ENCODE assay signal across 9 mouse cellular contexts in the genomic region with DNA sequence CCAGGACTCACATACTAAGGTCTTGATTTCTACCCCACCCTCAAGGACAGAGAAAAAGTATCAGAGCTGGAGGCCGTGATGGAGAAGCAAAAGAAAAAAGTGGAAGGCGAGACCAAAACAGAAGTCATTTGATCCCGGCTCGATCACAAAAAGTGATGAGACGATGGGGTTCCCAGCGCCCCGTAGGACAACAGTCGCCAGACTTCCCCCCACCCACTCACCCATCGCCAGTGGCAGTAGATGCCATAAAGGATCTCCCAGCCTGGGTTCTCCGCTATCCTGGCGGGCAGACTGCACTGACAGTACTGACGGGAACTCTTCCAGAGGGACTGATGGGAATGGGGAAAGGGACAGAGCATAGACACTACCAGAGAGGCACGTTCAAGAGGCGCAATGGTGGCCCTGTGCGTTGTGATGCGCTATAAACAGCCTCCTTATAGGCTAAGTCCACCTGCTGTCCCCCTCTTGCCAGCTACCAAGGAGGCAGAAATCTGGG. TPM values are rescaled to one million over a fixed set of nuclear protein-coding genes. Genes with fewer than 3 reads are reported as not detected.
DNase-seq lines count a peak whose midpoint lies in the region; ATAC-seq and TF ChIP-seq lines count a peak whose summit lies in the region.
"Had no signal": no experiment of that assay in that cellular context is flagged by ENCODE, and none has a peak within 500 bp of the region (broad histone marks: within the 10 kb centered on the region; RNA-seq: fewer than 3 reads in every experiment).

No protein-coding gene starts in this region.

- 4% methylated on average over 16 of the region's 16 CpGs for WGBS in heart, embryonic 11.5 days (ENCODE audit: insufficient replicate concordance)
- WGBS in forebrain, embryonic 16.5 days, result 2% methylated on average over 16 of the region's 16 CpGs
- WGBS in liver, embryonic 14.5 days (ENCODE audit: insufficient replicate concordance), result 7% methylated on average over 16 of the region's 16 CpGs

- H3K9me3 ChIP-seq in heart, embryonic 11.5 days (replicated peaks; ENCODE audit: control insufficient read depth, low read length), result no peaks in the 10 kb centered on the region
- no peaks in the 10 kb centered on the region for H3K9me3 ChIP-seq in ES-Bruce4 (replicated peaks; ENCODE audit: control insufficient read depth, insufficient read depth, low read length, poor library complexity, severe bottlenecking)
- H3K9me3 ChIP-seq in forebrain, embryonic 16.5 days (ENCODE audit: control insufficient read depth, low read length), result no peaks in the 10 kb centered on the region
- no peaks in the 10 kb centered on the region for H3K9me3 ChIP-seq in liver, embryonic 14.5 days (ENCODE audit: control insufficient read depth, low read length)

- H3K36me3 ChIP-seq in heart, embryonic 11.5 days (ENCODE audit: control insufficient read depth, insufficient read depth, low read length), result peaks cover 26% of the 10 kb centered on the region
- no peaks in the 10 kb centered on the region for H3K36me3 ChIP-seq in ES-Bruce4 (ENCODE audit: control insufficient read depth, insufficient read depth, low read length, poor library complexity, severe bottlenecking)
- H3K36me3 ChIP-seq in forebrain, embryonic 16.5 days (ENCODE audit: control insufficient read depth, insufficient read depth), result peaks cover 11% of the 10 kb centered on the region
- peaks cover 16% of the 10 kb centered on the region for H3K36me3 ChIP-seq in liver, embryonic 14.5 days (replicated peaks; ENCODE audit: control insufficient read depth, insufficient read depth, low read depth)

- H3K27me3 ChIP-seq in heart, embryonic 11.5 days (ENCODE audit: control insufficient read depth, insufficient read depth, low read length), result peaks cover 7% of the 10 kb centered on the region; the same call in 1 of the 2 replicates
- no peaks in the 10 kb centered on the region for H3K27me3 ChIP-seq in ES-Bruce4 (ENCODE audit: control insufficient read depth, insufficient read depth, low read length, poor library complexity, severe bottlenecking)
- no peaks in the 10 kb centered on the region; the same call in 1 of the 2 replicates for H3K27me3 ChIP-seq in forebrain, embryonic 16.5 days (replicated peaks; ENCODE audit: control insufficient read depth, insufficient read depth, low read length)
- peaks cover 29% of the 10 kb centered on the region for H3K27me3 ChIP-seq in liver, embryonic 14.5 days (ENCODE audit: control insufficient read depth, insufficient read depth, low read length)
- H3K27me3 ChIP-seq: CH12.LX had no signal

- peak overlapping the region; percentile 72 for H3K9ac ChIP-seq in heart, embryonic 11.5 days (ENCODE audit: low read depth, low read length)
- H3K9ac ChIP-seq in ES-Bruce4 (ENCODE audit: low read depth, poor library complexity, severe bottlenecking), result peak overlapping the region; percentile 8; the same call in 1 of the 2 replicates
- H3K9ac ChIP-seq in forebrain, embryonic 16.5 days (replicated peaks; ENCODE audit: low read depth, low read length), result peak overlapping the region; percentile 40
- no peak overlapping the region for H3K9ac ChIP-seq in liver, embryonic 14.5 days (replicated peaks)

- TF ChIP-seq POLR2A in ES-Bruce4 (IDR thresholded peaks at IDR 0.05; ENCODE audit: insufficient read depth, low read length), result no peak

- ATAC-seq in heart, embryonic 11.5 days (replicated peaks; ENCODE audit: insufficient number of reproducible peaks, low FRiP score, low TSS enrichment), result no peak
- ATAC-seq in forebrain, embryonic 16.5 days, result no peak
- no peak for ATAC-seq in liver, embryonic 14.5 days (ENCODE audit: insufficient read depth)
- no peak for ATAC-seq in inflammation-experienced regulatory T-cells, adult 6 months

- intact Hi-C loops in heart, postnatal 14 days (cut with DNase I), result no loop called here

- H3K27ac ChIP-seq in heart, embryonic 11.5 days (ENCODE audit: low read depth, low read length), result peak overlapping the region; percentile 88
- H3K27ac ChIP-seq in ES-Bruce4 (ENCODE audit: insufficient read depth, low read length), result no peak overlapping the region
- H3K27ac ChIP-seq in forebrain, embryonic 16.5 days (ENCODE audit: low read length), result no peak overlapping the region
- no peak overlapping the region for H3K27ac ChIP-seq in liver, embryonic 14.5 days

- peak overlapping the region; percentile 52 for H3K4me3 ChIP-seq in heart, embryonic 11.5 days (ENCODE audit: low read depth, low read length)
- peak overlapping the region; percentile 48 for H3K4me3 ChIP-seq in ES-Bruce4 (ENCODE audit: low read depth, low read length)
- H3K4me3 ChIP-seq in forebrain, embryonic 16.5 days (replicated peaks; ENCODE audit: low read length), result peak overlapping the region; percentile 49
- H3K4me3 ChIP-seq in liver, embryonic 14.5 days (ENCODE audit: insufficient read depth in 1 of 2, low read depth in 2 of 2, low read length in 2 of 2), result peak overlapping the region in 1 of 2 experiments; percentile 26; a peak in 2 of 4 replicates

- no peak for TF ChIP-seq EP300 in ES-Bruce4 (IDR thresholded peaks at IDR 0.05; ENCODE audit: insufficient read depth, low read depth, low read length)
- no peak for TF ChIP-seq EP300 in liver, embryonic 14.5 days (IDR thresholded peaks at IDR 0.05; ENCODE audit: low read depth)

- peaks cover 13% of the 10 kb centered on the region for H3K4me1 ChIP-seq in heart, embryonic 11.5 days (ENCODE audit: control insufficient read depth, insufficient read depth, low read length)
- no peaks in the 10 kb centered on the region for H3K4me1 ChIP-seq in ES-Bruce4 (ENCODE audit: control insufficient read depth, insufficient read depth, low read length)
- H3K4me1 ChIP-seq in forebrain, embryonic 16.5 days (replicated peaks; ENCODE audit: control insufficient read depth, insufficient read depth, low read length), result peaks cover 10% of the 10 kb centered on the region
- H3K4me1 ChIP-seq in liver, embryonic 14.5 days (replicated peaks; ENCODE audit: control insufficient read depth in 2 of 2, insufficient read depth in 2 of 2, low read length in 1 of 2), result no peaks in the 10 kb centered on the region

- peak overlapping the region; percentile 65 for H3K4me2 ChIP-seq in heart, embryonic 11.5 days
- H3K4me2 ChIP-seq in forebrain, embryonic 16.5 days (ENCODE audit: low read length), result peak overlapping the region; percentile 79
- H3K4me2 ChIP-seq in liver, embryonic 14.5 days (ENCODE audit: low read depth), result peak overlapping the region; percentile 58

- TF ChIP-seq CTCF in ES-Bruce4 (IDR thresholded peaks at IDR 0.05; ENCODE audit: low read depth, low read length), result no peak
- TF ChIP-seq CTCF in liver, embryonic 14.5 days (IDR thresholded peaks at IDR 0.05; ENCODE audit: low read depth), result no peak

- no peak for DNase-seq in heart, postnatal 14 days
- no peak for DNase-seq in liver, embryonic 14.5 days (ENCODE audit: low read depth in 3 of 3, low spot score in 3 of 3)
- DNase-seq in adrenal gland, postnatal 14 days, result no peak
- no peak for DNase-seq in spleen, postnatal 14 days (ENCODE audit: low spot score in 2 of 2)

RNA-seq across cellular contexts. Expression of a gene that starts 18.4 kb away (rescaled TPM):
- 2.8 and 4.6 TPM in 2 replicates for polyA plus RNA-seq in heart, embryonic 11.5 days (2014; fragmentation: Nextera tagmentation; extraction: Ambion mirVana)
- total RNA-seq in heart, postnatal 14 days (2021), result 1 to 10 TPM; 3.1 to 4.9 TPM
- polyA plus RNA-seq in ES-Bruce4 (2011; ENCODE audit: insufficient read depth, insufficient read length, low read depth, missing spikeins), result 7.0 and 13.2 TPM in 2 replicates
- polyA plus RNA-seq in forebrain, embryonic 16.5 days (2015; fragmentation: Nextera tagmentation; extraction: Ambion mirVana), result 10.1 and 10.9 TPM in 2 replicates
- 1.0 and 1.6 TPM in 2 replicates for polyA plus RNA-seq in liver, embryonic 14.5 days (2012; rRNA removed)
- 0.10 and 1.2 TPM in 2 replicates for polyA plus RNA-seq in liver, embryonic 14.5 days (2014; fragmentation: Nextera tagmentation; extraction: Ambion mirVana)
- 5.9 TPM in 2 replicates for total RNA-seq in adrenal gland, postnatal 14 days (2021)
- polyA plus RNA-seq in inflammation-experienced regulatory T-cells, adult 6 months (2017; shearing (Covaris generic)), result 10 to 100 TPM in 2 of 3 experiments, 1 to 10 TPM in 1; 3.8 to 22.3 (median 12.5) TPM

RNA-seq across cellular contexts. Expression of a gene that starts 22.6 kb away (rescaled TPM):
- polyA plus RNA-seq in heart, embryonic 11.5 days (2014; fragmentation: Nextera tagmentation; extraction: Ambion mirVana), result 32.9 and 33.4 TPM in 2 replicates
- 10 to 100 TPM; 76.0 to 82.1 TPM for total RNA-seq in heart, postnatal 14 days (2021)
- 63.1 and 68.7 TPM in 2 replicates for polyA plus RNA-seq in ES-Bruce4 (2011; ENCODE audit: insufficient read depth, insufficient read length, low read depth, missing spikeins)
- 40.6 and 50.0 TPM in 2 replicates for polyA plus RNA-seq in forebrain, embryonic 16.5 days (2015; fragmentation: Nextera tagmentation; extraction: Ambion mirVana)
- polyA plus RNA-seq in liver, embryonic 14.5 days (2012; rRNA removed), result 16.2 and 22.2 TPM in 2 replicates
- polyA plus RNA-seq in liver, embryonic 14.5 days (2014; fragmentation: Nextera tagmentation; extraction: Ambion mirVana), result 15.6 and 22.2 TPM in 2 replicates
- total RNA-seq in adrenal gland, postnatal 14 days (2021), result 83.4 and 90.8 TPM in 2 replicates
- polyA plus RNA-seq in inflammation-experienced regulatory T-cells, adult 6 months (2017; shearing (Covaris generic)), result 10 to 100 TPM; 19.1 to 23.9 (median 19.4) TPM

RNA-seq across cellular contexts. Expression of a gene that starts 33.4 kb away (rescaled TPM):
- polyA plus RNA-seq in heart, embryonic 11.5 days (2014; fragmentation: Nextera tagmentation; extraction: Ambion mirVana), result 28.0 and 31.0 TPM in 2 replicates
- 10 to 100 TPM; 31.0 to 32.1 TPM for total RNA-seq in heart, postnatal 14 days (2021)
- 17.7 and 18.1 TPM in 2 replicates for polyA plus RNA-seq in ES-Bruce4 (2011; ENCODE audit: insufficient read depth, insufficient read length, low read depth, missing spikeins)
- 37.6 and 43.6 TPM in 2 replicates for polyA plus RNA-seq in forebrain, embryonic 16.5 days (2015; fragmentation: Nextera tagmentation; extraction: Ambion mirVana)
- 3.1 and 4.0 TPM in 2 replicates for polyA plus RNA-seq in liver, embryonic 14.5 days (2012; rRNA removed)
- polyA plus RNA-seq in liver, embryonic 14.5 days (2014; fragmentation: Nextera tagmentation; extraction: Ambion mirVana), result 5.2 and 5.6 TPM in 2 replicates
- total RNA-seq in adrenal gland, postnatal 14 days (2021), result 26.1 and 31.7 TPM in 2 replicates
- polyA plus RNA-seq in inflammation-experienced regulatory T-cells, adult 6 months (2017; shearing (Covaris generic)), result 10 to 100 TPM in 2 of 3 experiments, 1 to 10 TPM in 1; 6.2 to 24.7 (median 17.4) TPM

RNA-seq across cellular contexts. Expression of a gene that starts 37.3 kb away (rescaled TPM):
- 260 and 262 TPM in 2 replicates for polyA plus RNA-seq in heart, embryonic 11.5 days (2014; fragmentation: Nextera tagmentation; extraction: Ambion mirVana)
- total RNA-seq in heart, postnatal 14 days (2021), result 10 to 100 TPM; 25.4 to 33.6 TPM
- 20.2 and 20.7 TPM in 2 replicates for polyA plus RNA-seq in ES-Bruce4 (2011; ENCODE audit: insufficient read depth, insufficient read length, low read depth, missing spikeins)
- polyA plus RNA-seq in forebrain, embryonic 16.5 days (2015; fragmentation: Nextera tagmentation; extraction: Ambion mirVana), result 2.1 and 2.6 TPM in 2 replicates
- 2.0 and 4.0 TPM in 2 replicates for polyA plus RNA-seq in liver, embryonic 14.5 days (2012; rRNA removed)
- polyA plus RNA-seq in liver, embryonic 14.5 days (2014; fragmentation: Nextera tagmentation; extraction: Ambion mirVana), result 2.6 and 3.3 TPM in 2 replicates
- 1.1 and 2.0 TPM in 2 replicates for total RNA-seq in adrenal gland, postnatal 14 days (2021)
- polyA plus RNA-seq in inflammation-experienced regulatory T-cells, adult 6 months (2017; shearing (Covaris generic)), result 1 to 10 TPM; 6.4 to 8.0 (median 6.9) TPM

RNA-seq across cellular contexts. Expression of a gene that starts 45.2 kb away (rescaled TPM):
- 1,570 and 1,662 TPM in 2 replicates for polyA plus RNA-seq in heart, embryonic 11.5 days (2014; fragmentation: Nextera tagmentation; extraction: Ambion mirVana)
- total RNA-seq in heart, postnatal 14 days (2021), result 1,000 to 10,000 TPM; 7,272 to 7,308 TPM
- 10.0 and 11.5 TPM in 2 replicates for polyA plus RNA-seq in ES-Bruce4 (2011; ENCODE audit: insufficient read depth, insufficient read length, low read depth, missing spikeins)
- 1.2 and 1.7 TPM in 2 replicates for polyA plus RNA-seq in forebrain, embryonic 16.5 days (2015; fragmentation: Nextera tagmentation; extraction: Ambion mirVana)
- 0.30 and 0.35 TPM in 2 replicates for polyA plus RNA-seq in liver, embryonic 14.5 days (2012; rRNA removed)
- polyA plus RNA-seq in liver, embryonic 14.5 days (2014; fragmentation: Nextera tagmentation; extraction: Ambion mirVana), result 0.45 TPM in 1 of 2 replicates, not detected in the other
- total RNA-seq in adrenal gland, postnatal 14 days (2021), result 0.85 and 3.0 TPM in 2 replicates
- 1 to 10 TPM in 2 of 3 experiments, under 1 TPM in 1; 0.48 to 3.4 (median 1.4) TPM for polyA plus RNA-seq in inflammation-experienced regulatory T-cells, adult 6 months (2017; shearing (Covaris generic))
